Mouse (Mus musculus): Measurements from ENCODE around the gene Ppp2r5c. TPM values are rescaled to one million over a fixed set of nuclear protein-coding genes. Genes with fewer than 3 reads are reported as not detected.

Gene Ppp2r5c
- polyA plus RNA-seq, 1 experiment = 22.8 TPM

DNA sequence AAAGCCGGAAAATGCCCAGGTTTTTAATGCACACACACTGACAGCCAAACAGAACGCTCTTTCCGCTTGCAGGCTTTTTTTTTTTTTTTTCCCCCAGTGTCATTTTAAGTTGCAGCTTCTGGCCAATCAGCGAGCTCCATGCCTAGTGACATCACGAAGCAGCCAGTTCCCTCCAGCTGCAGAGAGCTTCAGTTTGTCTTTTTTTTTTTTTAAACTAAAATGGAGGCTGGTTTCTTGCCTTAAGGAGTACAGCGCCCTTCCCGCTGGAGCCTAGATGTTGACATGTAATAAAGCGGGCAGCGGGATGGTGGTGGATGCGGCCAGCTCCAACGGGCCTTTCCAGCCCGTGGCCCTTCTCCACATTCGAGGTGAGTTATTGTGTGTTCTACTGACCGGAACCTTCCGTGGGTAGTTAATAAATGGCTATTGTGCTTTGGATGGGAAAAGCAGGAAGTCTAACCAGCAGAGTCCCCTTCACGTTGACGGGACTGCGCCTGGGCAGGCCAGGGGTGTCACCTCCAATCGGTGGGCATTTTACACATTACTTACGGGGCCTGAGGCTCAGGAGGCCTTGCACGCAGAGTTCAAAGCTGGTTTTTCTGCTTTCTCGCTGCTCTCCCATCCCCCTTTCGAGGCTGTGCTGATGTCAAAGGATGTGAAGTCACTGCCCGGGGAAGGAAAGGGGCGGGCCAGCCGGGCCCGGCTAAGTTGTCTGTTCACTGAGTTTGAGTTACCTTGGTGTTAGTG, 38.8 kb downstream of the Ppp2r5c start:
- Histone ChIP-seq H3K36me3 (ENCODE audit: control insufficient read depth, insufficient read depth, low read length) (no peaks in the 10 kb centered on the region), H3K4me1 (ENCODE audit: control insufficient read depth, insufficient read depth, insufficient read length) (peaks cover 14% of the 10 kb centered on the region; the same call in 1 of the 2 replicates), H3K27ac (ENCODE audit: insufficient read depth, low read length) (peak overlapping the region; percentile 98), H3K27me3 (ENCODE audit: control insufficient read depth, insufficient read depth, low read length) (no peaks in the 10 kb centered on the region), H3K4me3 (ENCODE audit: extremely low read depth, insufficient read depth, insufficient read length) (peak overlapping the region; percentile 80)
- under 1% methylated on average over 27 of the region's 27 CpGs for WGBS
- peak; percentile 81 to 91 for DNase-seq (ENCODE audit: low read depth in 1 of 2, low spot score in 2 of 2)
- TF ChIP-seq POLR2A (IDR thresholded peaks at IDR 0.05; ENCODE audit: low read depth, low read length) (peak; percentile 55; the same call in 1 of the 2 replicates), CTCF (IDR thresholded peaks at IDR 0.05; ENCODE audit: extremely low read depth, insufficient read depth, insufficient read length, insufficient replicate concordance) (no peak)

DNA sequence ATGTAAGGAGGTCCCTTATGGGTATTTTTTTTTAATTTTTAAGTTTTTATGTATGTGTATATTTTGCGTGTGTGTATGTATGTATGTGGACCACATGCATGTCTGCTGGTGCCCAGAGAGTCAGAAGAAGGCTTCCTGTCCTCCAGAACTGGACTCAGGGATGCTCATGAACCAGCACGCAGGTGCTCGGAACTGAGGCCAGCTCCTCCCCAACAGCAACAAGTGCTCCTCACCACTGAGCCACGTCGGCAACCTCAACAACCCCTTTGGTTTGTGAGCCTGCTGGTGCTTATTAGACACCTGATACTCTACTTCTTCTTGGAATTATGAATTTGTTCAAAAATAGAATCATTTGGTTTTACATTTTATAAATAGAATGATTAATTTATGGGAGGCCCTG, 39.9 kb downstream of the Ppp2r5c start:
- 60% methylated on average over 5 of the region's 5 CpGs for WGBS
- peak overlapping the region; percentile 98 for H3K27ac ChIP-seq (ENCODE audit: insufficient read depth, low read length)

GRCm38 (mm10) chr12:110488031-110488430, 41.1 kb downstream of the Ppp2r5c start:
- peaks cover 16% of the 10 kb centered on the region; the same call in 1 of the 2 replicates for H3K4me1 ChIP-seq (ENCODE audit: control insufficient read depth, insufficient read depth, insufficient read length)
- H3K27me3 ChIP-seq (ENCODE audit: control insufficient read depth, insufficient read depth, low read length) = no peaks in the 10 kb centered on the region
- no peak for TF ChIP-seq POLR2A (IDR thresholded peaks at IDR 0.05; ENCODE audit: low read depth, low read length)
- TF ChIP-seq CTCF (IDR thresholded peaks at IDR 0.05; ENCODE audit: extremely low read depth, insufficient read depth, insufficient read length, insufficient replicate concordance) = no peak
- H3K4me3 ChIP-seq (ENCODE audit: extremely low read depth, insufficient read depth, insufficient read length) = no peak overlapping the region
- H3K27ac ChIP-seq (ENCODE audit: insufficient read depth, low read length) = no peak overlapping the region; the same call in 1 of the 2 replicates
- no peak for DNase-seq (ENCODE audit: low read depth in 1 of 2, low spot score in 2 of 2)
- WGBS = 77% methylated on average over 9 of the region's 9 CpGs
- H3K36me3 ChIP-seq (ENCODE audit: control insufficient read depth, insufficient read depth, low read length) = no peaks in the 10 kb centered on the region

More for the DNA sequence above, 39.9 kb downstream of the Ppp2r5c start:
- H3K4me1 ChIP-seq (ENCODE audit: control insufficient read depth, insufficient read depth, insufficient read length) = peaks cover 14% of the 10 kb centered on the region; the same call in 1 of the 2 replicates
- H3K36me3 ChIP-seq (ENCODE audit: control insufficient read depth, insufficient read depth, low read length) = no peaks in the 10 kb centered on the region
- no peak for DNase-seq (ENCODE audit: low read depth in 1 of 2, low spot score in 2 of 2)
- no peaks in the 10 kb centered on the region for H3K27me3 ChIP-seq (ENCODE audit: control insufficient read depth, insufficient read depth, low read length)
- TF ChIP-seq CTCF (IDR thresholded peaks at IDR 0.05; ENCODE audit: extremely low read depth, insufficient read depth, insufficient read length, insufficient replicate concordance) (no peak), POLR2A (IDR thresholded peaks at IDR 0.05; ENCODE audit: low read depth, low read length) (no peak)
- peak overlapping the region; percentile 22; the same call in 1 of the 2 replicates for H3K4me3 ChIP-seq (ENCODE audit: extremely low read depth, insufficient read depth, insufficient read length)

DNA sequence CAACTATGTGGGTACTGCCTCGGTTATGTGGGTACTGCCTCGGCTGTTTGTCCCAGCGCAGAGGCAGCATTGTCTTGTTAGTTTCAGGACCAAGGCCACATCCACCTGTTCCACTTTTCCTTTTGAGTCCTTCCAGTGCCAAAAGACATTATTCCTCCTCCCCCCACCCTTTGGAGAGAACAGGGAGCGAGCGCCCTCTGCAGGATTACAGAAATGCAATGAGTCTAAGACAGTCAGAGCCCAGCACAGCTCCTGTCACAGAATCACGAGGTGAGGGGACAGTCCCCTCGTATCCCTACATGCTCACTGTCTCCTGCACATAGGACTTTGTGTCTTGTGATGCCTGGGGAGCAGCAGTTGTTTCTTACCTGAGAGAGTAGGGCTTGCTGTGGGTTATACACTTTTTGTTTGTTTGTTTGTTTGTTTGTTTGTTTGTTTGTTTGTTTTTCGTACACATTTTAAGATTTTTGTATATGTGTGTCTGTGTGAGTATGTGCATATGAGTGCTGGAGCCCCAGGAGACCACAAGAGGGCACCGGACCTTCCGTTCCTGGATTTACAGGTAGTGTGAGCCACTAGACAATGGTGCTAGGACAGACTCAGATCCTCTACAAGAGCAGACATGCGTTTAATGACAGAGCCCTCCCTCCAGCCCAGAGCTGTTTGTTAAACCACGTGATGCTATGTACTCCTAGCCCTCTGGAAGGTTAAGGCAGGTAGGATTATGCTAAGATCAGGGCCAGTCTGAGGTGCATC, 43.2 kb downstream of the Ppp2r5c start:
- no peak overlapping the region for H3K27ac ChIP-seq (ENCODE audit: insufficient read depth, low read length)
- TF ChIP-seq CTCF (IDR thresholded peaks at IDR 0.05; ENCODE audit: extremely low read depth, insufficient read depth, insufficient read length, insufficient replicate concordance) (no peak), POLR2A (IDR thresholded peaks at IDR 0.05; ENCODE audit: low read depth, low read length) (no peak)
- 96% methylated on average over 12 of the region's 12 CpGs for WGBS
- H3K36me3 ChIP-seq (ENCODE audit: control insufficient read depth, insufficient read depth, low read length) = no peaks in the 10 kb centered on the region
- H3K4me3 ChIP-seq (ENCODE audit: extremely low read depth, insufficient read depth, insufficient read length) = no peak overlapping the region
- no peaks in the 10 kb centered on the region for H3K27me3 ChIP-seq (ENCODE audit: control insufficient read depth, insufficient read depth, low read length)
- no peak for DNase-seq (ENCODE audit: low read depth in 1 of 2, low spot score in 2 of 2)
- H3K4me1 ChIP-seq (ENCODE audit: control insufficient read depth, insufficient read depth, insufficient read length) = peaks cover 25% of the 10 kb centered on the region; the same call in 1 of the 2 replicates

GRCm38 (mm10) chr12:110492436-110492835, 45.5 kb downstream of the Ppp2r5c start:
- no peaks in the 10 kb centered on the region for H3K36me3 ChIP-seq (ENCODE audit: control insufficient read depth, insufficient read depth, low read length)
- H3K4me3 ChIP-seq (ENCODE audit: extremely low read depth, insufficient read depth, insufficient read length) = no peak overlapping the region
- WGBS = 74% methylated on average over 5 of the region's 5 CpGs
- TF ChIP-seq POLR2A (IDR thresholded peaks at IDR 0.05; ENCODE audit: low read depth, low read length) (no peak), CTCF (IDR thresholded peaks at IDR 0.05; ENCODE audit: extremely low read depth, insufficient read depth, insufficient read length, insufficient replicate concordance) (no peak)
- peaks cover 31% of the 10 kb centered on the region; the same call in 1 of the 2 replicates for H3K4me1 ChIP-seq (ENCODE audit: control insufficient read depth, insufficient read depth, insufficient read length)
- no peak for DNase-seq (ENCODE audit: low read depth in 1 of 2, low spot score in 2 of 2)
- H3K27ac ChIP-seq (ENCODE audit: insufficient read depth, low read length) = no peak overlapping the region
- H3K27me3 ChIP-seq (ENCODE audit: control insufficient read depth, insufficient read depth, low read length) = no peaks in the 10 kb centered on the region

DNA sequence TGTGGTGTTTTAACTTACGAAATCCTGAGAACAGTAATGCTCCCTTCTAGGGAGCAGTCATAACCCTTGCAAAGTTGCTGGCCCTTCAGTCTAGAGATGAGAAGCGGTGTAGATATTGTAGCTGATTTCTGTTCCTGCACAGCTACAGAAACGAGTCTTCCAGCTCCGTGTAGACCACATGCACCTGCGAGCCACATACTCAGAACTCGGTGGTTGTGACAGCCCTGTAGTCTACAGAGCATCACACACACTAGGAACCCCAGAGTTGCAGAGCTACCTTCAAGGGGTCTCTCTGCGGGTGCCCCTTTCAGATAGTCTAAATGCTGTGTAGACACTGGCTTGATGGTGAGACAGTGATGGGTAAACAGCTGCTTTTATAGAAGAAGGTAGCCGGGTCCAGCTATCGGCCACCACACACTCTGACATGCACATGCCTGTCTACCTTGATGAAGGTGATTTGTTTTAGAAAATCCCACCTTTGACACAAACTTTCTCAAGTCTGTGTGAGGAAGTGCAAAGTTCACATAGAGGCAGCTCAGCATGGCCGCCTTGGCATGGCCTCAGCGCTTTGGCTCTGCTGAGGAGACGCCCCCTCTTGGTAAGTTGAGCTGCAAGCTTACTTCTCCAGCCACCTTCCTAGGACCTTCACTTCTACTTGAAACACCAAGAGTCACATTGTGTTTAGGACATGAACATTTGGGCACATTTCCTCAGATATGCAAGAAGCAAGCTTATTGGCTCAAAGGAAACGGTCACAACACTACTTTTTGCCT, 46.9 kb downstream of the Ppp2r5c start:
- TF ChIP-seq CTCF (IDR thresholded peaks at IDR 0.05; ENCODE audit: extremely low read depth, insufficient read depth, insufficient read length, insufficient replicate concordance) = no peak
- no peak for TF ChIP-seq POLR2A (IDR thresholded peaks at IDR 0.05; ENCODE audit: low read depth, low read length)
- WGBS = 74% methylated on average over 13 of the region's 13 CpGs
- no peak for DNase-seq (ENCODE audit: low read depth in 1 of 2, low spot score in 2 of 2)
- Histone ChIP-seq H3K27me3 (ENCODE audit: control insufficient read depth, insufficient read depth, low read length) (no peaks in the 10 kb centered on the region), H3K4me1 (ENCODE audit: control insufficient read depth, insufficient read depth, insufficient read length) (peaks cover 38% of the 10 kb centered on the region; the same call in 1 of the 2 replicates), H3K27ac (ENCODE audit: insufficient read depth, low read length) (peak overlapping the region; percentile 42; the same call in 1 of the 2 replicates), H3K4me3 (ENCODE audit: extremely low read depth, insufficient read depth, insufficient read length) (no peak overlapping the region), H3K36me3 (ENCODE audit: control insufficient read depth, insufficient read depth, low read length) (no peaks in the 10 kb centered on the region)

All from spleen, adult 2 months (tissue).